Comparison of ENCODE assay signal across 10 mouse cellular contexts in the genomic region with DNA sequence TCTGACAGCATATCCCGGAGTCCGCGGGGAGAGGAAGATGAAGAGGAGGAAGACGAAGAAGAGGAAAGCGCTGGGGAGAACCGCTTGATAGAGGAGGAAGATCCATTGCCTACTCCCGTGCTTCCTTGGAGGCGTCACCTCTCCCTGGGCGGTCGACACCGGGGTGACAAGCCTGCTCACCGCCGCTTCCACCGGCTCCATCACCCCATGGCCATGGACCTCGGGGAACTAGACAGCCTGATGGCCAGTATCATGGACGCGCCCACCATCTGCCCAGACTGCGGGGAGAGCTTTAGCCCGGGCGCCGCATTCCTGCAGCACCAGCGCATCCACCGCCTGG. TPM values are rescaled to one million over a fixed set of nuclear protein-coding genes. Genes with fewer than 3 reads are reported as not detected.
DNase-seq lines count a peak whose midpoint lies in the region; ATAC-seq and TF ChIP-seq lines count a peak whose summit lies in the region.
"Had no signal": no experiment of that assay in that cellular context is flagged by ENCODE, and none has a peak within 500 bp of the region (broad histone marks: within the 10 kb centered on the region; RNA-seq: fewer than 3 reads in every experiment).

No protein-coding gene starts in this region.

- DNase-seq in heart, adult 9 months (ENCODE audit: low spot score in 2 of 2): no peak
- DNase-seq in forebrain, embryonic 14.5 days (ENCODE audit: low spot score): no peak
- DNase-seq in adrenal gland, postnatal 36 days: no peak
- DNase-seq in kidney, postnatal 4 days: no peak

- no peak for TF ChIP-seq EP300 in ES-Bruce4 (IDR thresholded peaks at IDR 0.05; ENCODE audit: insufficient read depth, low read depth, low read length)

- under 1% methylated on average over 23 of the region's 23 CpGs for whole genome bisulfite sequencing in heart, embryonic 14.5 days
- 1% methylated on average over 23 of the region's 23 CpGs for WGBS in forebrain, embryonic 14.5 days
- WGBS in liver, embryonic 15.5 days (ENCODE audit: insufficient replicate concordance): 2% methylated on average over 23 of the region's 23 CpGs

- no peak overlapping the region for H3K27ac ChIP-seq in heart, embryonic 14.5 days (replicated peaks in 1 of 2; ENCODE audit: control insufficient read depth in 1 of 2, insufficient read depth in 1 of 2, low read depth in 2 of 2, low read length in 2 of 2)
- no peak overlapping the region for H3K27ac ChIP-seq in ES-Bruce4 (ENCODE audit: insufficient read depth, low read length)
- no peak overlapping the region for H3K27ac ChIP-seq in forebrain, embryonic 14.5 days (ENCODE audit: low read depth, low read length)
- no peak overlapping the region for H3K27ac ChIP-seq in liver, embryonic 15.5 days (replicated peaks)

- TF ChIP-seq CTCF in ES-Bruce4 (IDR thresholded peaks at IDR 0.05; ENCODE audit: low read depth, low read length): no peak

- peak overlapping the region; percentile 59 to 63 for H3K4me3 ChIP-seq in heart, embryonic 14.5 days (ENCODE audit: control insufficient read depth in 1 of 2, insufficient read depth in 1 of 2, low read depth in 1 of 2, low read length in 2 of 2)
- peak overlapping the region; percentile 76 for H3K4me3 ChIP-seq in ES-Bruce4 (ENCODE audit: low read depth, low read length)
- H3K4me3 ChIP-seq in forebrain, embryonic 14.5 days (ENCODE audit: low read depth, low read length): peak overlapping the region; percentile 53
- peak overlapping the region; percentile 60 for H3K4me3 ChIP-seq in liver, embryonic 15.5 days (replicated peaks)
- H3K4me3 ChIP-seq: myocyte had no signal

- H3K9me3 ChIP-seq in heart, embryonic 14.5 days (ENCODE audit: control insufficient read depth, low read length): no peaks in the 10 kb centered on the region
- no peaks in the 10 kb centered on the region for H3K9me3 ChIP-seq in ES-Bruce4 (replicated peaks; ENCODE audit: control insufficient read depth, insufficient read depth, low read length, poor library complexity, severe bottlenecking)
- H3K9me3 ChIP-seq in forebrain, embryonic 14.5 days (replicated peaks; ENCODE audit: control insufficient read depth, low read length): no peaks in the 10 kb centered on the region
- H3K9me3 ChIP-seq in liver, embryonic 15.5 days (replicated peaks): no peaks in the 10 kb centered on the region

- peaks cover 8% of the 10 kb centered on the region for H3K27me3 ChIP-seq in heart, embryonic 14.5 days (ENCODE audit: control insufficient read depth, insufficient read depth, low read length)
- peaks cover 8% of the 10 kb centered on the region; the same call in 1 of the 2 replicates for H3K27me3 ChIP-seq in ES-Bruce4 (ENCODE audit: control insufficient read depth, insufficient read depth, low read length, poor library complexity, severe bottlenecking)
- H3K27me3 ChIP-seq in forebrain, embryonic 14.5 days (replicated peaks; ENCODE audit: control insufficient read depth, insufficient read depth, low read length): peaks cover 13% of the 10 kb centered on the region
- peaks cover 40% of the 10 kb centered on the region for H3K27me3 ChIP-seq in liver, embryonic 15.5 days

- peak overlapping the region; percentile 99 for H3K4me2 ChIP-seq in heart, embryonic 14.5 days (ENCODE audit: low read length)
- peak overlapping the region; percentile 98 for H3K4me2 ChIP-seq in forebrain, embryonic 14.5 days (ENCODE audit: low read length)
- H3K4me2 ChIP-seq in liver, embryonic 15.5 days: peak overlapping the region; percentile 78

- TF ChIP-seq POLR2A in ES-Bruce4 (IDR thresholded peaks at IDR 0.05; ENCODE audit: insufficient read depth, low read length): no peak

- peaks cover 10% of the 10 kb centered on the region for H3K36me3 ChIP-seq in heart, embryonic 14.5 days (ENCODE audit: control insufficient read depth, insufficient read depth, low read length)
- no peaks in the 10 kb centered on the region for H3K36me3 ChIP-seq in ES-Bruce4 (ENCODE audit: control insufficient read depth, insufficient read depth, low read length, poor library complexity, severe bottlenecking)
- peaks cover 8% of the 10 kb centered on the region; the same call in 1 of the 2 replicates for H3K36me3 ChIP-seq in forebrain, embryonic 14.5 days (ENCODE audit: control insufficient read depth, insufficient read depth, low read length)
- no peaks in the 10 kb centered on the region for H3K36me3 ChIP-seq in liver, embryonic 15.5 days (replicated peaks)

- no peak for ATAC-seq in heart, embryonic 14.5 days (ENCODE audit: insufficient number of reproducible peaks, insufficient read depth, low FRiP score, low read depth)
- no peak for ATAC-seq in forebrain, embryonic 14.5 days
- peak; percentile 52 for ATAC-seq in liver, embryonic 15.5 days (ENCODE audit: insufficient read depth)
- ATAC-seq in inflammation-experienced regulatory T-cells, adult 6 months: no peak

- peak overlapping the region; percentile 77 for H3K9ac ChIP-seq in heart, embryonic 14.5 days (ENCODE audit: low read length)
- no peak overlapping the region for H3K9ac ChIP-seq in ES-Bruce4 (ENCODE audit: low read depth, poor library complexity, severe bottlenecking)
- peak overlapping the region; percentile 62 for H3K9ac ChIP-seq in forebrain, embryonic 14.5 days (ENCODE audit: low read length)
- H3K9ac ChIP-seq in liver, embryonic 15.5 days: no peak overlapping the region

- peaks cover 8 to 16% of the 10 kb centered on the region in 2 experiments for H3K4me1 ChIP-seq in heart, embryonic 14.5 days (ENCODE audit: control insufficient read depth in 2 of 2, insufficient read depth in 2 of 2, low read length in 2 of 2)
- no peaks in the 10 kb centered on the region for H3K4me1 ChIP-seq in ES-Bruce4 (ENCODE audit: control insufficient read depth, insufficient read depth, low read length)
- peaks cover 12% of the 10 kb centered on the region for H3K4me1 ChIP-seq in forebrain, embryonic 14.5 days (ENCODE audit: control insufficient read depth, insufficient read depth, low read length)
- H3K4me1 ChIP-seq in liver, embryonic 15.5 days (replicated peaks): peaks cover 19% of the 10 kb centered on the region

RNA-seq across cellular contexts. Expression of gene Gm4450, which starts 29.7 kb away (rescaled TPM):
- not detected in 2 replicates for polyA plus RNA-seq in heart, embryonic 14.5 days (2014; fragmentation: Nextera tagmentation; extraction: Ambion mirVana)
- not detected in 2 replicates for polyA plus RNA-seq in ES-Bruce4 (2011; ENCODE audit: insufficient read depth, insufficient read length, low read depth, missing spikeins)
- polyA plus RNA-seq in forebrain, embryonic 14.5 days (2014; fragmentation: Nextera tagmentation; extraction: Ambion mirVana): 0.17 TPM in 1 of 2 replicates, not detected in the other
- not detected in 2 replicates for polyA plus RNA-seq in liver, embryonic 15.5 days (2015; fragmentation: Nextera tagmentation; extraction: Ambion mirVana)
- not detected for polyA plus RNA-seq in inflammation-experienced regulatory T-cells, adult 6 months (2017; shearing (Covaris generic))
- total RNA-seq in adrenal gland, postnatal 36 days (2021): not detected
- total RNA-seq: MEL had no signal
- polyA plus RNA-seq: myocyte had no signal

RNA-seq across cellular contexts. Expression of gene Zfp697, which starts 45.0 kb away (rescaled TPM):
- 11.1 and 13.3 TPM in 2 replicates for polyA plus RNA-seq in heart, embryonic 14.5 days (2014; fragmentation: Nextera tagmentation; extraction: Ambion mirVana)
- polyA plus RNA-seq in ES-Bruce4 (2011; ENCODE audit: insufficient read depth, insufficient read length, low read depth, missing spikeins): 7.3 and 8.2 TPM in 2 replicates
- 16.0 and 17.3 TPM in 2 replicates for polyA plus RNA-seq in forebrain, embryonic 14.5 days (2014; fragmentation: Nextera tagmentation; extraction: Ambion mirVana)
- polyA plus RNA-seq in liver, embryonic 15.5 days (2015; fragmentation: Nextera tagmentation; extraction: Ambion mirVana): 1.9 and 2.1 TPM in 2 replicates
- polyA plus RNA-seq in inflammation-experienced regulatory T-cells, adult 6 months (2017; shearing (Covaris generic)): not detected
- total RNA-seq in adrenal gland, postnatal 36 days (2021): 1 to 10 TPM; 5.1 to 5.8 TPM

Comparison
In these comparisons a context has a peak if more than half of its experiments do, and no peak if none do; other contexts are left out.
1. H3K9ac ChIP-seq: peak in heart, embryonic 14.5 days (single experiment) and forebrain, embryonic 14.5 days (single experiment); none in ES-Bruce4 (single experiment) and liver, embryonic 15.5 days (single experiment).
2. Peak in every context shown above with its lines, with median percentiles within 50 percentile points of each other: H3K4me2 ChIP-seq and H3K4me3 ChIP-seq.